Mouse (Mus musculus): ENCODE measurements around the gene Mgat4d. TPM values are rescaled to one million over a fixed set of nuclear protein-coding genes. Genes with fewer than 3 reads are reported as not detected.

Mgat4d gene
- polyA plus RNA-seq (2012; rRNA removed) = not detected in 2 replicates

GRCm38 (mm10) chr8:83348263-83348662 is at the start of gene Mgat4d:
Mgat4d (plus strand) TSS chr8:83348471.

GRCm38 (mm10) chr8:83331899-83332697 is 16.2 kb upstream of the Mgat4d start, which contains the start of gene Elmod2:
Elmod2 (minus strand) TSS chr8:83332486.

DNA sequence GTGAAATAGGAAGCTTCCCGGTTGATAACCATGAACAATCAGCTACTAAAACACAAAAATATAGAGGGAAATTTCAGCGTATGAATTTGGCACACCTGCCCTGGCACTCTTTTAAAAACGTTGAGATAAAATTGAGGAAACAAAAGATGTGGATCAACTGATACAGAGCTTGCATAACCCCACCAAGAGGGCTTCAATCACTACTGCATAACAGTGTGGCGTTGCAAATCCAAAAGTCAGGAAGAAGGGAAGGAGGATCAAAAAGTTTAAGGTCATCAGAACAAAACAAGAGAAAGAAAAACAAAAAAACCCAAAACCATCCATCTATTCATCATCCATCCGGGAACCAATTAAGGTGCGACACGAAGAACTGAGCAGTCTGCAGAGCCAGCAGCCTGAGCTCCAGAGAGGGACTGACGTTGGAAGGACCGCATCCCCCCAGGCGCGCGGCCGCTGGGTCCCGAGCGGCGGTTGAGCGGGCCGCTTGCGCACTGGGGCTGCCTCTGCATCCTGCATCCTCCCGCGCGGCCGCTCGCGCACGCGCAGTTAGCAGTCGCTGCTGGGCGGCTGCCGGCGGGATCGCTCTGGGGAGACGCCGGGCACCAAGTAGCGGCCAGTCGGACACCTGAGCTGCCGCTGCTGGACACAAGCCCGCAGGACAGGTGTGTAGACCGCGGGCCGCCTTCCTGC is 41.2 kb downstream of the Mgat4d start, which contains the start of gene Clgn:
Clgn (plus strand) TSS at position 552 of the 690 bp plus-strand sequence.

Other genes with a start within 250 kb of the Mgat4d start
- 46.9 and 54.6 TPM in 2 replicates for gene Tbc1d9, start 183.1 kb upstream of the Mgat4d start, polyA plus RNA-seq (2012; rRNA removed)
- gene Gm10645, start 182.3 kb upstream of the Mgat4d start, polyA plus RNA-seq (2012; rRNA removed) = 1.7 and 2.2 TPM in 2 replicates
- gene Ucp1, start 58.1 kb upstream of the Mgat4d start, polyA plus RNA-seq (2012; rRNA removed) = 0.41 and 0.55 TPM in 2 replicates
- gene Elmod2, start 16.0 kb upstream of the Mgat4d start, polyA plus RNA-seq (2012; rRNA removed) = 18.5 and 21.4 TPM in 2 replicates
- 6.0 and 6.8 TPM in 2 replicates for gene Clgn, start 41.4 kb downstream of the Mgat4d start, polyA plus RNA-seq (2012; rRNA removed)
- gene Scoc, start 109.9 kb downstream of the Mgat4d start, polyA plus RNA-seq (2012; rRNA removed) = 145 and 155 TPM in 2 replicates
- 0.02 and 0.03 TPM in 2 replicates for gene Olfr370, start 187.3 kb downstream of the Mgat4d start, polyA plus RNA-seq (2012; rRNA removed)
- 303 and 319 TPM in 2 replicates for gene Ndufb7, start 218.2 kb downstream of the Mgat4d start, polyA plus RNA-seq (2012; rRNA removed)